Mouse (Mus musculus): ENCODE data around the gene Ndnf.

Gene Ndnf

DNA sequence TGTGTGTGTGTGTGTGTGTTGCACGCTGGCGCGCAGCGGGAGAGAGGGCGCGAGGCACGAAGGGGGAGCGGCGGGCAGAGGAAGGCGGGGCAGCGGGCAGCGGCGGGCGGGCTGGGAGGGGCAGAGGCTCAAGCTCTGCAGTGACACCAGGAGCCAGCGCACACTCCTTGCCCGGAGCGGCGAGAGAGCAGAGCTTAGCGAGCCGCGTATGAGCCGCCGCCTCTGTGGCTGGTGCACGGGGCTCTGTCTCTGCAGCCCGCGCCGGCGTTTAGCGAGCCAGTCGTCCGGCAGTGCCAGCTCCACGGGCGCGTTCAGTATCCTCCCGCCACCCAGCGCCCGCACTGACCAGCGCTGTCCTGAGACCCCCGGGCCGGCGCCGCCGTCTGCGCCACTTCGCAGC lies at the start of gene Ndnf:
Gene Ndnf, plus strand, starts transcription at position 140 of the 400 bp plus-strand sequence.
- in situ Hi-C loops (cut with MboI; ENCODE audit: low sequenced_read_pairs), result no loop called here

DNA sequence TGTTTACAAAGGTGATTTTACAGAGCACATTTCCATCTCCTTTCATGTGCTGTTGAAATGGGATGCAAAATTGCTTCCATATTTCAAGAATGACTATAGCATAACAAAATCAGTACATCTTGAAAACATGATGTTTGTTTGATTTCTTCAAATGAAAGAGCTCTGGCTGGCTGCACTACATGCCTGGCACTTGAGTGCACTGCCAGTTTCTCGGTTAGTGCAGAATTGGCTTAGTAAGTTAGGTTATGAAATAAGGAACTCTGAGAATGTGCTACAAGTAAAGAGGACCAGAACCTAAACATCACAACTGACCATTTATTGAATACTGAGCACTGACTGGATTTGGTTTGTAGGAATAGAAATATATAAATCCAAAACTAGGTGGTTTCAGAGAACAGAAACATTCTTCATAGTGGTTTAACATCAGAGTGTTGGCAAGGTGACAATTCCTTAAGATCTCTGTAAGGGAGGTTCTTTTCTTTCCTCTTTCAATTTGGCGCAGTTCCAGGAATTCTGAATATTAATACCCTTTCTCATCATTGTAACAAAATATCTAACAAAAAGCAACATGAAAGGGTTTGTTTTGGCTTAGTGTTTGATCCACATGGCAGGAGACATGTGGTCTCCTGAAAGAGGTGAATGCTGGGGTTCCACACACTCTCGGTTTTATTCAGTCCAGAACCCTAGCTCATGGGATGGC lies 48.2 kb upstream of the Ndnf start:
- in situ Hi-C loops (cut with MboI; ENCODE audit: low sequenced_read_pairs), result no loop called here

DNA sequence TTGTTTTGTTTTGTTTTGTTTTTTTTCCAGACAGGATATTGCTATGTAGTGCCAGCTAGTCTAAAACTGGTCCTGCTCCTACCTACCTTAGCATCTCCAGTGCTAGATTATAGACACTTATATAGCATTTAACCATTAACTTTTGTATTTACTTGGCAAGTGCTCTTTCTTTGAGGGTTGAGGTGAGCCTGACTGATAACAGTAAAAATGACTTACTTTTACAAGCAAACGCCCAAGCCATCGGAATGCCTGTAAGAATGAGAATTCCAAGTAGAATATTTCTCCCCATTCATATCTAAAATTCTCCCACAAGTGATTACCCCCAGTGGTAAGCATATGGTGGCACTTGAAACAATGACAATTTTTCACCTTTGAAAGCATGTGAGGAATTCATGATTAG lies 40.8 kb upstream of the Ndnf start:
- in situ Hi-C loops (cut with MboI; ENCODE audit: low sequenced_read_pairs), result no loop called here

GRCm38 (mm10) chr6:65632184-65632583 lies 39.2 kb upstream of the Ndnf start:
- in situ Hi-C loops (cut with MboI; ENCODE audit: low sequenced_read_pairs), result no loop called here

DNA sequence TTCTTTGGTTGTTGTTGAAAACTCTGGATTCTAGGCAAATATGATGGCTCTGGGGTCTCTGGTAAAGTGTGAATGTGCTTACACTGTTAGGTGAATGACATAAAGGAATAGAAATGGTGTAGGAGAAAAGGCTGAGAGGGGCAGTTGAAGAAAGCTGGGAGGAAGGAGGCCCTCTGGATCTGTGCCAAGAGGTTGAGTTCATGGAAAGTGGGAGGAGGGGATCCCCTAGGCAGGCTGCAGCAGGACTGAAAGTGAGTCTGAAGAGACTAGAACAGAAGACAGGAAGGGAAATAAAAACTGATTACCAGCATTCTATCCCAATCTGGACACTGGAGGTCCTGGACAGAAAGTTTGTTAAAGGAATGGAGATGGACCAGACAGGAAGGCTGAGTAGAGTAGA lies 29.0 kb upstream of the Ndnf start:
- in situ Hi-C loops (cut with MboI; ENCODE audit: low sequenced_read_pairs), result no loop called here

DNA sequence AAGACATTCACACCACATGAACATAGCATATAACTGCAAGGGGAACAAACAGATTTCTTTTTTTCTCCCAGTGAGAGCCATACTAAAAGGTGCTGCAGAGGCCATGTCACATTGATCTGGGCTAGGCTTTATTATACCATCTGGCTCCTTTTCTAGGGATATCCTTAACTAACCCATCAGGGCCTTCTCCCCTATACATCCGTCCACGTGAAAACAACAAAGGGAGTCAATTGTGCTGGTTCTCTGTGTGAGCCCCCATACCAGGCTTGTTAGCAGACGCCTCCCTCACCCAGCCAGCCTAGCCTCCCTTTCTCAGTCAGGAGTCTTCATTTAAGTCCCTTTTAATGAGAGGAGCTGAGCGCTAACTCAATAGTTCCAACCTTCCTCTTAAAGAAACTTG lies 27.3 kb upstream of the Ndnf start:
- in situ Hi-C loops (cut with MboI; ENCODE audit: low sequenced_read_pairs), result no loop called here

DNA sequence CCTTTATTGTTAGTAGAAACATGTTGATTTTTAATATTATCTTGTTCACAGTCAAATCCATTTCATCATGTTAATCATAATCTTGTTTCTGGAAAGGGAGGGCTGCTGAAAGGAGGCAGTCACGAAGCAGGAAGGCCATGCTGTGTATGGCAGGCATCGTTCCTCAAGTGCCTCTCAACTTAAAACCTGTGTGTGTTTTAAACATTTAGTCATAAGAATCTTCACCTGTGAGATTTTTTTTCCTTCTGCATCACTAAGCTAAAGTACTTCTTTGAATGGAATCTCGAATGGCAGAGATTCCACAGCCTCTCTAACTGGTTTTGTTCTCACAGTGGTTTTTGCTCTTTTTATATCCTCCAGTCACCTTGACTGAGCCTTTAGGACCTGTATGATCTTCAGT lies 25.0 kb upstream of the Ndnf start:
- in situ Hi-C loops (cut with MboI; ENCODE audit: low sequenced_read_pairs), result no loop called here

GRCm38 (mm10) chr6:65647731-65648130 lies 23.7 kb upstream of the Ndnf start:
- in situ Hi-C loops (cut with MboI; ENCODE audit: low sequenced_read_pairs), result no loop called here

DNA sequence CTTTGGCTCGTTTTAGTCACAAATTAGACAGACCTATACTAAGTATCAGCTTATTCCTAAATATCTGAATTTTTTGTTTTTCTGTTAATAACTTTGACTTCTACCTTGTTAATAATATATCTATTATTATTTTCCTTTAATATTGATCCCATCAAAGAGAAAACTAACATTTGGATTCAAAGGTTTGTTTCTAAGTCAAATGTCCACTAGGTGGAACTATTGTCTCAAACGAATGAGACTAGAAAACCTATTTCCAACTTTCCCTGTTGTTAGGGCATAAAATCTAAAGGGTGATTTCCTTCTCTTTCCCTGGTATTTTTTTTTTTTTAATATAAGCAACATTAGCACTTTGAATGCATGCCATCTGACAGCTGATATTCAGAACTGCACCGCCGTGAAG lies 20.0 kb upstream of the Ndnf start:
- in situ Hi-C loops (cut with MboI; ENCODE audit: low sequenced_read_pairs), result no loop called here

- in situ Hi-C loops (cut with MboI; ENCODE audit: low sequenced_read_pairs), result no loop called here
These were observed 10.1 kb upstream of the Ndnf start for GRCm38 (mm10) chr6:65661272-65661671.

GRCm38 (mm10) chr6:65662050-65662449 lies 9.3 kb upstream of the Ndnf start:
- in situ Hi-C loops (cut with MboI; ENCODE audit: low sequenced_read_pairs), result no loop called here

GRCm38 (mm10) chr6:65663990-65664389 lies 7.4 kb upstream of the Ndnf start:
- in situ Hi-C loops (cut with MboI; ENCODE audit: low sequenced_read_pairs), result no loop called here

DNA sequence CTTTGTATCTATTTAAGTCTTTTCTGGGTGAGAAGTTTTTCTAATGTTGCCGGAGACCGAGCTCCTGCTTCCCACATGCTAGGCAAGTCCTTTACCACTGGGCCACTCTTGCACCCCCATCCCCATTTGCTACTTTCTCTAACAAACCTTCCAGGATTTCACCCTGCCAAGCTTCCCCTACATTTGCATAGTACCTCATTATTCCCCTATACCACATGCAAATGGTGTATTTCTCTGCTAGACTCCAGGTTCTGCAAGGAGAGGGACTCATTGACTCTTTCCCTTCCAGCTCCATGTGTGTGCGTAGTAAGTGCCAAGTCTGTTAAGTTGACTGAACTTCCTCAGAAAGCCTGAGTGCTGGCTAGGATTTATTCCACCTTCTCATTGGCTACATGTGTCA lies 5.1 kb upstream of the Ndnf start:
- in situ Hi-C loops (cut with MboI; ENCODE audit: low sequenced_read_pairs), result no loop called here

DNA sequence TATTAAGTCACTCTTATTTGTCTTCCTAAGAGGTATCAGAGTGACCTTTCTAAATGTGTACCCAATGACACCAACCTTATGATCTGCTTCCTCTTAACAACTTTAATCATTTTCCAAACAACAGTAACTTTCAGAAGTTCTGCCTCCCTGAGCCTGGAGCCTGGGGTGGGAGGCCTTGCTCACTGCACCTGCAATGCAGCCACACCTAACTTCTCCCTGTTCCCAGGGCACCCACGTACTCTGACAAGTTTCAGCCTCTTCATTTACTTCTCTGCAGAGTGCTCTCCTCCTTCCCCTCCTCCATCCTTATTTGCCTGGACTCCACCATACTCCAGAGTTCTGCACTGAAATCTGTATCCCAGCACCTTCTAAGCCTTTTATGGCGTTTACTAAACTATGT lies 1.4 kb upstream of the Ndnf start:
- in situ Hi-C loops (cut with MboI; ENCODE audit: low sequenced_read_pairs), result no loop called here

DNA sequence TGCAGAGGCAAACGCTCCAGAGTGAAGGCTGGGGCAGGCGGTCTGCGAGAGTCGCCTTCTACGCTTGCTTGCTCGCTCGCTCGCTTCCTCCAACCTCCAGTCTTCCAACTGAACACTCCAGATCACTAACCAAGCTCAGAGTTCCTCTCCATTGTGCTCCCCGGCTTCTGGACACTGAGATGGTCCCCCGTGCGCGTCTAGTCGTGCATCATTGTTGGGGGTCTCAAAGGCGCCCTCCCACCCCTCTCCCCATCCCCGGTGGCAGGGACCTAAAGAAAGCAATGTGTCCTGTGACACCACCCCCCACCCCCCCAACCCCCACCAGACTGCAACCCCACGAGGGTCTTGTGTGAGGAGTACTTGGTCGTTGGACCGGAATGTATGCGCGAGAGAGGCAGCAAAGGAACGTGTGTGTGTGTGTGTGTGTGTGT lies 394 bp upstream of the Ndnf start:
- in situ Hi-C loops (cut with MboI; ENCODE audit: low sequenced_read_pairs), result no loop called here

- in situ Hi-C loops (cut with MboI; ENCODE audit: low sequenced_read_pairs), result no loop called here
These were observed 991 bp downstream of the Ndnf start for GRCm38 (mm10) chr6:65672131-65673031.

DNA sequence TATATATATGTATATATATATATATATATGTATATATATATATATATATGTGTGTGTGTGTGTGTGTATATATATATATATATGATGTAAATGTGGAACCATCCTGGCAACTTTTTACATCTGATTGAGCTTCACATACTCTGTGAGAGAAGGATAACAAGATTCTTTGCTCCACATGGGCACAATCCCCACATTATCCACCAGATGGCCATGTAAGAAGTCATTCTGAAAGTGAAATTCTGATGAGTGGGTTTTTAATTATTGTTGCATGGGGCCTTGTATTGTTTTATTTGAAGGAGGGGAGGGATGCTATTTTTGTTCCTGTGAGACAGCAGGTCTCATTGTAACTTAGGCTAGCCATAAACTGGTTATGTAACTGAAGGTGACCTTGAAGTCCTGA lies 22.5 kb downstream of the Ndnf start:
- in situ Hi-C loops (cut with MboI; ENCODE audit: low sequenced_read_pairs), result no loop called here

- in situ Hi-C loops (cut with MboI; ENCODE audit: low sequenced_read_pairs), result no loop called here
These were observed 49.3 kb downstream of the Ndnf start for GRCm38 (mm10) chr6:65720676-65721075.

DNA sequence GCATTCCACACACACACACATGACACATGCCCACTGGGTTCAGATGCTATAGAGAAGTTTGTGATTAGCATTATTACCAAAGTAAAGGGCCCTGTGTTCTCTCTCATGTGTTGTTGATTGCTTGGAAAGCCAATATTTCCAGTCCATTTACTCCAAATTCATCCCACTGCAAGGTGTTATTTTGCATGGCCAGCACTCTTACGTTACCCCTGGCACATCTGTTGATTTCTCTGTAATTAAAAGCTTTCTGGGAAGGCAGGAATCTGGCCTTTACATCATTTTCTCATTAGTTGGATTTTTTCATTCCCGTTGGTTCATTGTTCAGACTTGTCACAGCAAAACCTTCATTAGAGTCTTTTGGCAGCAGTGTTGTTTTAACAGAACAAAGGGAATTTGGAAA lies 54.3 kb downstream of the Ndnf start:
- in situ Hi-C loops (cut with MboI; ENCODE audit: low sequenced_read_pairs), result no loop called here

- in situ Hi-C loops (cut with MboI; ENCODE audit: low sequenced_read_pairs), result no loop called here
These were observed 56.9 kb downstream of the Ndnf start for GRCm38 (mm10) chr6:65728261-65728660.

DNA sequence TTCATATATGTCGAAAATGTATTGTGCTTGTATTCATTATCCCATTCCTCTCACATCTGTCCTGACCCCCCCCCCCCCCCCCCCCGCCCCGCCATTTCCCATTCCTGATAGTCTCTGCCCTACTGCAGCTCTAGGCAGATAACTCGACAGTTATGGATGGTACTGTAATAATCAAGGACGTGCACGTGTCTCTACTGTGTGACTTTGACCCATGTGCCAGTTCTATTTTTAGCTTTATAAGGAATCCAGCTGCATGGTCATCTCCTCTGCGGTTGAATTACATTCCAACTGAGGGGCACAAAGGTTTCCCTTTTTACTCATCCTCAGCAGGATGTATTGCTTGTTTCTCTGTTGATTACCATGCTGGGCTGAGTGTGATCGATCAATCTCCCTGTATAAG lies 68.1 kb downstream of the Ndnf start:
- in situ Hi-C loops (cut with MboI; ENCODE audit: low sequenced_read_pairs), result no loop called here

GRCm38 (mm10) chr6:65743144-65743870 lies 71.9 kb downstream of the Ndnf start:
- in situ Hi-C loops (cut with MboI; ENCODE audit: low sequenced_read_pairs), result no loop called here

All from CH12F3 (cell line).